7 mouse cellular contexts compared by ENCODE assay signal in genomic region chr4:152434836-152435235, GRCm38 (mm10). TPM values are rescaled to one million over a fixed set of nuclear protein-coding genes. Genes with fewer than 3 reads are reported as not detected.
DNase-seq lines count a peak whose midpoint lies in the region; ATAC-seq lines count a peak whose summit lies in the region.

No protein-coding gene starts in this region.

- intact Hi-C loops in left cerebral cortex, postnatal 36 days (cut with DNase I) = loop anchor here (2.0 to 5.0 kb wide), 3 partner anchors 42 to 262 kb away; partner anchors contain the start of genes Kcnab2 and Nphp4

- peaks cover 15% of the 10 kb centered on the region; the same call in 1 of the 2 replicates for H3K27me3 ChIP-seq in embryonic facial prominence, embryonic 10.5 days (replicated peaks; ENCODE audit: low read depth, poor library complexity, severe bottlenecking)
- H3K27me3 ChIP-seq in midbrain, embryonic 13.5 days = 0 out of 2 replicates have a peak, but pooled peaks cover 2% of the 10 kb centered on the region

- H3K36me3 ChIP-seq in embryonic facial prominence, embryonic 10.5 days (replicated peaks) = no peaks in the 10 kb centered on the region
- H3K36me3 ChIP-seq in midbrain, embryonic 13.5 days = no peaks in the 10 kb centered on the region

- ATAC-seq in midbrain, embryonic 13.5 days = peak; percentile 94

- WGBS in embryonic facial prominence, embryonic 10.5 days = 3% methylated on average over 9 of the region's 9 CpGs
- 3% methylated on average over 9 of the region's 9 CpGs for WGBS in midbrain, embryonic 13.5 days

- peak; percentile 95 for DNase-seq in adrenal gland, postnatal 10 days
- peak; percentile 91 for DNase-seq in embryonic facial prominence, embryonic 10.5 days (ENCODE audit: low spot score)
- DNase-seq in heart, adult 18-20 months = peak; percentile 76 to 93
- peak; percentile 60 for DNase-seq in kidney, adult 11 months
- peak; percentile 88 for DNase-seq in left cerebral cortex, postnatal 36 days (ENCODE audit: low spot score in 2 of 2)
- DNase-seq in spleen, adult 18-20 months = peak; percentile 38 to 72

- peaks cover 12% of the 10 kb centered on the region; the same call in 1 of the 2 replicates for H3K4me1 ChIP-seq in embryonic facial prominence, embryonic 10.5 days
- peaks cover 10% of the 10 kb centered on the region; the same call in 1 of the 2 replicates for H3K4me1 ChIP-seq in midbrain, embryonic 13.5 days (replicated peaks)

- H3K9ac ChIP-seq in midbrain, embryonic 13.5 days (replicated peaks) = 0 out of 2 replicates have a peak overlapping the region, but pooled peaks have one; percentile 40

- no peaks in the 10 kb centered on the region for H3K9me3 ChIP-seq in embryonic facial prominence, embryonic 10.5 days
- H3K9me3 ChIP-seq in midbrain, embryonic 13.5 days = no peaks in the 10 kb centered on the region

- H3K27ac ChIP-seq in embryonic facial prominence, embryonic 10.5 days (replicated peaks) = no peak overlapping the region; the same call in 1 of the 2 replicates
- H3K27ac ChIP-seq in midbrain, embryonic 13.5 days = no peak overlapping the region

- H3K4me2 ChIP-seq in midbrain, embryonic 13.5 days (replicated peaks) = peak overlapping the region; percentile 56

- H3K4me3 ChIP-seq in embryonic facial prominence, embryonic 10.5 days = peak overlapping the region; percentile 45
- peak overlapping the region; percentile 20 for H3K4me3 ChIP-seq in midbrain, embryonic 13.5 days (replicated peaks)

RNA-seq across cellular contexts. Expression of gene Nphp4, which starts 41.7 kb away (rescaled TPM):
- 1 to 10 TPM; 3.0 to 4.3 TPM for total RNA-seq in adrenal gland, postnatal 10 days (2021)
- 4.9 and 5.9 TPM in 2 replicates for polyA plus RNA-seq in embryonic facial prominence, embryonic 10.5 days (2016; fragmentation: Nextera tagmentation; extraction: Ambion mirVana)
- 1 to 10 TPM in 1 of 2 experiments, under 1 TPM in 1; 0.90 to 1.1 TPM for total RNA-seq in heart, adult 18-20 months (2021)
- 10 to 100 TPM; 18.2 to 20.3 TPM for total RNA-seq in left cerebral cortex, postnatal 36 days (2021)
- 6.2 and 6.5 TPM in 2 replicates for polyA plus RNA-seq in midbrain, embryonic 13.5 days (2015; fragmentation: Nextera tagmentation; extraction: Ambion mirVana)

RNA-seq across cellular contexts. Expression of gene Kcnab2, which starts 42.8 kb away (rescaled TPM):
- total RNA-seq in adrenal gland, postnatal 10 days (2021) = 10 to 100 TPM in 1 of 2 experiments, 1 to 10 TPM in 1; 8.1 to 12.0 TPM
- polyA plus RNA-seq in embryonic facial prominence, embryonic 10.5 days (2016; fragmentation: Nextera tagmentation; extraction: Ambion mirVana) = 7.3 and 7.6 TPM in 2 replicates
- total RNA-seq in heart, adult 18-20 months (2021) = 1 to 10 TPM; 2.7 to 3.3 TPM
- total RNA-seq in left cerebral cortex, postnatal 36 days (2021) = 100 to 1,000 TPM; 380 to 388 TPM
- polyA plus RNA-seq in midbrain, embryonic 13.5 days (2015; fragmentation: Nextera tagmentation; extraction: Ambion mirVana) = 21.7 and 21.9 TPM in 2 replicates

Comparison
In these comparisons a context has a peak if more than half of its experiments do, and no peak if none do; other contexts are left out.
1. RNA of gene Kcnab2, which starts 42.8 kb away (total RNA-seq): 380 to 388 TPM in left cerebral cortex, postnatal 36 days; 8.1 to 12.0 TPM in adrenal gland, postnatal 10 days and 2.7 to 3.3 TPM in heart, adult 18-20 months; every median in the first group is over 10 times any median in the second.
2. Peak in every context shown above with its lines, with median percentiles within 50 percentile points of each other: DNase-seq.